Mouse (Mus musculus) ovary, postnatal 36 days (tissue): Measurements from ENCODE around the gene Slc7a8.

ENCODE experiments used
- DNase-seq: peaks from one replicate; pipeline ENCODE4 v3.0.0; 2022; ENCODE audit warnings: low spot score, mixed read lengths

Slc7a8 gene

DNA sequence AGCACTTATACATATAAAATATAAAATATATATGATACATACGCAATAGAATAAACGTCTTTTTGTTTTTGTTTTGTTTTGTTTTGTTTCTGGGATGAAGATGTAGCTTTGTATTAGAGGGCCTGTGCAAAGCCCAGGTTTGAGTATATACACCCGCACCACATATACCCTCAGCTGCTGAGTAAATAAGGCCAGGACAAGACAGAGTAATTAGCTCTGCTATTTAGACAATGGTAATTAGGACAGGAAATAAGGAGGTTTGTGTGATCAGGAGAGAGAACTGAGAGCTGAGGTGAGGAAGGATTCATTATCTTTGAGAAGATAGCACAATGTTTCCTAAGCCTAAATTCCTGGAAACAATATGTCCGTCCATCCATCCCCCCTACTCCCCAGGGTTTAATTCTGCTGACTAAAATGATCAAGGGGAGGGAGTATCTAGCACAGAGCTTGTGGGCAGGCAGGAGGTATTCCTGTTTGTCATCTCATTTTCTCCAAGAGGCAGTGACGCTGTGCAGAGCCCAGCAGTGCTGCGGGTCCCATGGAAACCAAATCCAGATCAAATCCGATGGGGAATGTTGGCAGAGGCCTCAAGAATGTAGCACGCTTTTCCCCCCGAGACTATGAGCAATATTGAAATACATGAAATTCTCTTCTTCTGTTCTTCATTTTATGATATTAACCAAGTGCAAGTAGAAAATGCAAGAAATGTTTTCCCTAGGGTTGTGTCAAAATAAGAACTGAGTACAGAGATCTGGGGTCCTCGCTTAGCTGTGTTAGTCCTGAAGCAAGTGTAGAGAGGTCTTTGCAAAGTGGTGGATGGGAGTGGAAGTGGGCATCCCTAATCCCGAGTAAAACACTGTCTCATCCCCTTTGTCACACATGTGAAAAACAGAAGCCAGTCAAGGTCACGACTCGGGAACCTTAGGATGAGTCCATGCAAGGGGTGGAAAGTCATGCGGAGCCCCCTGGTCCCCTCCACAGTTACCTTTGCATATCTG lies 44.9 kb downstream of the Slc7a8 start:
- no peak for DNase-seq

DNA sequence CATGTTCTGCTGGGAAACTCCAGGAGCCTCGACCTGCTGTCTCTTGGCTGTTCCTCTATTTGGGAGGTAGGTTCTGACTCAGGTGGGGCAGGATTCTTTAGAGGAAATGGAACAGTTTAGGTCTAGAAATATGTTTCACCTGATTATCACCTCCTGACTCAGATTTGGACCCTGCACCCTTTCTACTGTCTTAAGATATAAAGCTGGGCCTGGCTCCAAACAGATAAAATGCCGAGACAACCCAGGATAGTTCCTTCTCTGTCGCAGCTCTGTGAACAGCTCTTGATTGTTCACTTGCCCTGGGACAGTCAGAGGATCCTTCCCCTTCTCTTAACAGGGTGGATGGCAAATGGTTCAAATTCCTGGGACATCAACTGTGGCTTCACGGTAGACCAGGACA lies 46.5 kb downstream of the Slc7a8 start:
- DNase-seq = no peak

DNA sequence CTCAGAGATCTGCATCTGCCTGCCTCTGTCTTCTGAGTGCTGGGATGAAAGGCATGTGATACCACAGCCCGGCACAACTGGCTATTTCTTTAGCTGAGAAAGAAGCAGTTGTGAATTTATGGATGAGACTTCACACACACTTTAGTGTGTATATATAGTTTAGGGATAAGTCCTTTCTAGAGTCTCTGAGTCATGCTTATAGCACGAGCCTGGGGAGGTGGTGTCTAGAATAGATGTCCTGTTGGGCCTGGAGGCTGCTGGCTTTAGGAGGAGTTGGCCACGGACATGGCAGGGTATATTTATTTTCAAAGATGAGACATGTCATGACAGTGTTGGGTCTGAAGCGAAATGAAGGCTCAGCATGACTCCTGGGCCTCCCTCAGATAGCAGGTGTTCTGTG lies 47.7 kb downstream of the Slc7a8 start:
- DNase-seq = no peak

GRCm38 (mm10) chr14:54732206-54732605 lies 49.5 kb downstream of the Slc7a8 start:
- no peak for DNase-seq

DNA sequence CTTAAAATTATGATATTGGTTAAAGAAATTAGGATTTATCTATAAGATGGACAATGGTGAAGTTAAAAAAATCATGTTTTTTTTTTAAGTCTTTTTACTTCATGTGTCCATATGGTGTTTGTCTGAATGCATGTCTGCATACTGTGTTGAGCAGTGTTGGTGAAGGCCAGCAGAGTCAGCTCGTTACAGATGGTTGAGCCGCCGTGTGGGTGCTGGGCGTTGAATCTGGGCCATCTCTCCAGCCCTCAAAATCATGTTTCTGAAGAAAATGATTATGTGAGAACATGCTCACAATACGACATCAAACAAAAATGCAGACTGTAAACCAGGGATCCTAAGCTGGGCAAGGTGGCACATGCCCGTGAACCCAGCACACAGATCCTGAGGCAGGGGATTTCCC lies 51.4 kb downstream of the Slc7a8 start:
- no peak for DNase-seq

DNA sequence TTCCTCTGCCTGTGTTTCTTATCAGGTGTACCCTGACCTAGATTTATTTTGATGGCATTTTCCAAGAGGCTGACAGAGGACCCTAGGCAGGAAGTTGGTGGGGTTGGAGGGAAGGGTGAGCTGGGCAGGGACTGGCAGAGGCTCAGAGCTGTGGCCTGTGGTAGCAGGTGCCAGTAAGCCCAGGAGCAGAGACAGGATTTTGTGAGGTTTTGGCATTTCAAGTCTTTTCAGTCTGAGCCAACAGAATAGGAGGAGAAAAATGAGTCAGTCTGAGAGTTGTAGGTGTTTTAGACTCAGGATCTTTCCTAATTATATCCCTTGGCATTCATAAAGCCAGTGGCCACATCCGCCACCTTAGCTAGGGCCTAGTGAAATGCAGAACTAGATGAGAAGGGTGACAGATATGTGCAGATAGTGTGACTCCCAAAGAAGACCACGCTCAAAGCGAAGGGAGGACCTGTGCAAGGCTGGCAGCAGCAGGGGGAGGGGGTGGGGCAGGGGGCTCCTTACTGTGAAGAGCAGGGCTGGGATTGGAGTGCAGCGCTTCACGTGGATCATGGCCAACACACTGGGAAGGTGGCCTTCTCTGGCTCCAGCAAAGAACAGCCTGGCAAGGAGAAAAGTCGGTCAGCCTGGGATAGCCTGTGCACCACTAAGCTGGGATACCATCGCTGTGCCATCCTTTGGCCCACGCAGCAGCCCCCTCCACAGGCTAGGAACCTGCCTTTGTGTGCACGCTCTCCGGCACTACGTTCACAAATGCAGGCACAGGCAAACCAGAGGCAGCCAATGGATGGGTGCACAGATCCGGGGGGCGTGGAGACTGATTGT lies 52.7 kb downstream of the Slc7a8 start:
- DNase-seq = no peak

DNA sequence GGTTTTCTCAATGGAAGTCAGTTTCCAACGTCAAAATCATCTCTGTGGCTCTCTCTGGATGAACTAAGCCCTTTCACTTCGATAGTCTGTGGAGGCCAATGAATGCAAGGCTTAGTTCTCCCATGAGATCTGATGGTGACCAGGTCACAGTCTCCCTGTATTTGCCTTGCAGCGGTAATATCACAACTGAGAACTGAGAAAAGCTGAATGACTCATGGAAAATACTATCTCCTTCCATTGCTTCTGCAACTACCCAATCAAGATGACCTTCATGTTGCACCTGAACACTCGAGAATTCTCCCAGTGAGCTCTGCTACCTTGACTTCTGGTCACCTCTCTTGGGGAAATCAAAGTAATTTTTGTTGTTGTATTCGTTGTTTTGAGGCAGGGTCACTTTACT lies 54.2 kb downstream of the Slc7a8 start:
- no peak for DNase-seq

DNA sequence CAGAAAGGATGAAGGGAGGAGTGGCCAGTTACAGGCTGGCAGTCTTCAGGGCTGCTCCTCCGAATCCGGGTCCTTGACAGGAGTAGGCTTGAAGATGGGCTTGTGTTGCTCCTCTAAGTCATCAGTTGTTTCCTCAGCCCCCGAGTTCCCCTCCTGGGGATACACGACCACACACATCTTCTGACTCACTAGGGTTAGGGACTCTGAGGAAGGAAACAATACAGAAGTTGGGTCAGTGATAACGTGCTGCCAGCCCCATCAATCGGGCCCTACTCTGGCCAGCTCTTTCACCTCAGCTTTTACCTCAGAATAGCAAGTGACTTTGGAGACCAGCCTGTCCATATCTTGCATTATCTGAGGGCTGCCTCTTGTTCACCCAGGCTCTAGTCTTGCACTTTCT lies 57.7 kb downstream of the Slc7a8 start:
- DNase-seq = no peak

DNA sequence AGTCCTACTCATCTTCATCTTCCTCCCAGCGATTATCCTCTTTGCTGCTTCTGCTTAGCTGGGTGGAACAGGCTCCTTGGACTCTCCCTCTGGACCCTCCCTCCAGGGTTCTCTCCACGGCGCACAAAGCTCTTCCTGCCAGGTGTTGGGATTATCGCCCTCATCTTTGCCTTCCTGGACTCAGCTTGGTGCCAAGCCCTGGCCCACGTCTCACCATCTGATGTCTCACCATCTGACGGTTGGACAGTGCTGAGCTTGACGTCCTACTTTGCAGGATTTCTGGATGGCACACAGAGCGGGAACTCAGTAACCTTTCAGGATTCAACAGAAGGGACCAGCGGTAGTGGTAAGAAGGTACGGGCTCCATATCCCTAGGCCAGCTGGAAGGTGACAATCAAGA lies 60.0 kb downstream of the Slc7a8 start:
- DNase-seq = no peak

DNA sequence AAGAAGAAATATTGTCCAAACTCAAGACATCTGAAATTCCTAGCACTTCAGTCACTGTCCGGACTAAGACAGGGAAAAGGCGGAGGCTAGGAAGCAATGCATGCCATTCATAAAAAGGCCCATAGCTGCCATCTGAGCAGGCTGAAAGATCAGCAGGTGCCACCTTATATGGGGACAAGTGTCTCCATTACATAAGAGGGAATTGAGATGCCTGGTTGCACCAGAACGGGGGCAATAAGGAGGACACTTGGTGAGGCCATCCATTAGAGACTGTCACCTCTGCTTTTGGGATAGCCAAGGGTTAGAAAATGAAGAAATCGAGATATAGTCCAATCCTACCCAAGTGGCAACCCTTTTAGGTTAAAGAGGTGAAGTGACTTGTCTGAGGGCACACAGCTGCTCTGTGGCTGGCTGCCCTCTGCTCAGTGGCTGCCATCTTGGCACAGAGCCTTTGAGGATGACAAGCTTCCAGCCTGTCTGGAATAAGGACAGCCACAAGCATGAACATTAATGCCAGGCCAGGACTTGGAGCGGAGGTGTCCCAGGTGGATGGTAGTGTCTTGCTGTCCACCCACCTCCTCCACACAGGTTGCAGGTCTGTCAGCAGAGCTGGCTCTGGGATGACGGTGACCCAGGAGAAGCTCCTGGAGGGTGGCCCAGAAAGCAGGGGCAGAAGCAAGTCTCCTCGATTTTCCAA lies 60.9 kb downstream of the Slc7a8 start:
- no peak for DNase-seq

- no peak for DNase-seq
Measured at GRCm38 (mm10) chr14:54720041-54720440, 61.7 kb downstream of the Slc7a8 start.

DNA sequence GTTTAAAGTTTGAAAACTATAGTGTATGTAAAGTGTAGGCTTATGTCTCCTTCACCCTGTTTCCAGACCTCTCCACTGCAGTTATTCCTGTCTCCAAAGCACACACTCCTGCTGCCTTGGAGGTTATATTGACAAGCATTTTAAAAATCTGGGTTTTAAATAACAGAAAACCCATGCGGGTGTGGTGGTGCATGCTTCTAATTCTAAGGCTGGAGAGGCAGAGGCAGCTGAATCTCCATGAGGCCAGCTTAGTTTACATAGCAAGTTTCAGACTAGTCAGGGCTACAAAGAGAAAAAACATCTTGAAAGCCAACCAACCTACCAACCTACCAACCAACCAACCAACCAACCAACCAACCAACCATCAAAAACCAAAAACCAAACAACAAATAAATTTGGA lies 66.3 kb downstream of the Slc7a8 start:
- DNase-seq = no peak

GRCm38 (mm10) chr14:54714617-54715081 lies 67.1 kb downstream of the Slc7a8 start:
- no peak for DNase-seq

GRCm38 (mm10) chr14:54714121-54714520 lies 67.6 kb downstream of the Slc7a8 start:
- peak; percentile 49 for DNase-seq

GRCm38 (mm10) chr14:54712861-54713260 lies 68.9 kb downstream of the Slc7a8 start:
- peak; percentile 21 for DNase-seq

DNA sequence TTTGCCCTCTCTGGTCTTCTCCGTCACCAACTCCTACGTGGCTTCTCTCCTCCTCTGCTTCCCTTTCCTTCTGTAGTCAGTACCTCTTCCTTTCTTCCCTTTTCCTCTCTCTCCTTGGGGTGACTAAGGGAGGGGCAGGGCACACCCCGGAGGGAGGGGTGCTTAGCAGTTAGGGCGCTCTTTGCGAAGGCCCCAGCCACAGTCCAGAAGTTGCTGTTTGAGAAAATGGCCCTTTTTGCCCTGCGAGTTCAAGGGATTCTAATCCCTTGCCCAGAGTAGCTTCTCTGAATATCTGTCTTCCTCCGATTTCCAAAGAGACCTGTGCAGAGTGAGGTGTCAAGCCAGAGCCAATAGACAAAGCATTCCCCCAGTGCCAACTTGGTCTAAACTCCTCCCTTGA lies 69.7 kb downstream of the Slc7a8 start, which contains the start of gene Cebpe:
Cebpe (minus strand) TSS at position 101 of the 400 bp plus-strand sequence.
- DNase-seq = no peak

DNA sequence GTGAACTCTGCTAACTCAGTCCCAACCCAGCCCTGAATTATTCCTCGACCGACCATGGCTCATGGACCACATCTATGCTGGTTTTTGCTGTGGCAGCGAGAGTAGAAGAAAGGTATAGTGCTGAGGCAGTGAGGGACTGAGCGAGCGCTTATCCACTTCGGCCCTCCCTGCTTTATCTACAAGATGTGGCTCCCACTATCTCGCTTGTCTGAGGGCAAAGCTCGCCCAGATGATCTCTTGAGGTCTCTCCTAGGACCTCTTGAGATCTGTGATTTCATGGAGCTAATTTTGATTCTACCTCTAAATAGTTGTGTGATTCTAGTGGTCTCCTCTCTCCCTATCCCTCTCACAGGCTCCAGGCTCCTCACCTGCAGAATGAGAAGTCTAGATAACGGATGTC lies 72.7 kb downstream of the Slc7a8 start:
- DNase-seq = no peak

GRCm38 (mm10) chr14:54706589-54707320 lies 75.0 kb downstream of the Slc7a8 start:
- DNase-seq = peak; percentile 26

GRCm38 (mm10) chr14:54705844-54706243 lies 75.9 kb downstream of the Slc7a8 start:
- peak; percentile 61 for DNase-seq

GRCm38 (mm10) chr14:54703207-54703606 lies 78.5 kb downstream of the Slc7a8 start:
- no peak for DNase-seq

DNA sequence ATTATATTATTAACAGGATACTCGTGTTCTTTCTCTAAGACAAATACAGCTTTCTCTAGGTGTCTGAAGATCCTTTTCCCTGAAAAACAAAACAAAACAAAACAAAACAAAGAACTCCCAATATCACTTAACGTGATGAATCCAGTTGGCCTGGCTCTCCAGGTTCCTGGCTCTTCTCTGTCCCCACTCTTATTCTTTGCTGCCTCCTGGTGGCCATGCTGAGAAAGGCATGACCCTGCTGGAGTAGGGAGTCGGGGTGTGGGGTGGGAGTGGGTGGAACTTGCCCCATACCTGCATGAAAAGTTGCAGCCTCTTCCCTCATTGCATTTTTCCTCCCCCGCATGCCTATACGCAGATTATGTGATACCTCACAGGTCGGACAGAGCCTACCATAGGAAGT lies 80.4 kb downstream of the Slc7a8 start:
- DNase-seq = peak; percentile 77
